Comparison of ENCODE assay signal across 7 mouse cellular contexts in the genomic region with DNA sequence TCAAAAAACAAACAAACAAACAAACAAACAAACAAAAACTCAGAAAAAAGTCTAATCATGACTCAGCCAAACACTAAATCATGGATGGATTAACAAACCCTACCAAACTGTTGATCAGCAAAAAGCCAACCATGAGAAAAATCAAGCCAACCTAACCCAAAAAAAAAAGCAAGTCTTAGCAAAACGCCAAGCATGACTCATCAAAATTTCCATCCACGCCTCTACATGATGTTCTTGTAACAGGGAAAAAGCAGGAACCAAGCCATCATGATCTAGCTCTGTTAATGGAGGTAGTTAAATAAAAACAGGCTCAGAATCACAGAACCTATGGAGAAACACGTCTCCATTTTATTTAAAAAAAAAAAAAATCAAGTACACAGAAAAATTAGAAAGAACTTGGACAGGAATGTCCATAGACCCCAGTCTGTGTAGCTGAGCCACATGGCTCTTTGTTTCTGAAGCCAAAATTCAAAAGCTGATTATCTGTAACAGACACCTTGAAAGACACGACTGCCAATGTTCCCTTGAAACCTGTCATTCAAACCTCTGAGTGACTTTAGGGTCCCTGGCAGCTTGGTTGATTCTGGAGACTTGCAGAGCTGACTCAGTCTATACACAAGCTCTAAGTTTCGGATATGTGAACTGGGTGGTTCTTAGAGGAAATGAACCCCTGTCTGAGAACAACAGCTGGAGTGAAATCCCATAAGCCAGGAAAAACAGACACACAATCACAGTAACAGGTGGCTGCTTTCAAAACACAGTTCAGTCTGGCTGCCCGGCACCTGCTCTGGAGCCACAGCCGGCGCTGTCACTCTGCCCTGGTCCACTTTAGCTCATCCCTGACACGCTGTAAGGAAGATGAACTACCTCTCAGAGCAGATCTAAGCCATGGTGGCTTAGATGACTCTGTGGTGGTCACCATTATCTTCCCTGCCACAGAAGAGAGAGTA. TPM values are rescaled to one million over a fixed set of nuclear protein-coding genes. Genes with fewer than 3 reads are reported as not detected.
DNase-seq lines count a peak whose midpoint lies in the region; ATAC-seq and TF ChIP-seq lines count a peak whose summit lies in the region.

No protein-coding gene starts in this region.

- 47% methylated on average over 9 of the region's 9 CpGs for WGBS in lung, postnatal 0 days
- WGBS in embryonic facial prominence, embryonic 10.5 days: 73% methylated on average over 9 of the region's 9 CpGs
- WGBS in limb, embryonic 13.5 days: 57% methylated on average over 9 of the region's 9 CpGs

- H3K27ac ChIP-seq in lung, postnatal 0 days (ENCODE audit: low read length): no peak overlapping the region
- H3K27ac ChIP-seq in embryonic facial prominence, embryonic 10.5 days (replicated peaks): no peak overlapping the region
- H3K27ac ChIP-seq in limb, embryonic 13.5 days: no peak overlapping the region

- peak; percentile 20 for DNase-seq in lung, postnatal 0 days (ENCODE audit: low spot score)
- no peak for DNase-seq in lung, adult 18-20 months
- peak; percentile 20 for DNase-seq in embryonic facial prominence, embryonic 10.5 days (ENCODE audit: low spot score)
- DNase-seq in ovary, postnatal 14 days (ENCODE audit: low spot score): no peak
- DNase-seq in layer of hippocampus, adult 8-10 months (ENCODE audit: low spot score in 2 of 2): no peak
- DNase-seq in testis, postnatal 10 days (ENCODE audit: low spot score): no peak

- H3K9ac ChIP-seq in lung, postnatal 0 days (replicated peaks; ENCODE audit: low read depth): no peak overlapping the region
- no peak overlapping the region for H3K9ac ChIP-seq in limb, embryonic 13.5 days

- no peak for TF ChIP-seq EP300 in lung, postnatal 0 days (IDR thresholded peaks at IDR 0.05)

- H3K4me3 ChIP-seq in lung, postnatal 0 days (ENCODE audit: low read depth, low read length): no peak overlapping the region
- H3K4me3 ChIP-seq in embryonic facial prominence, embryonic 10.5 days: no peak overlapping the region
- H3K4me3 ChIP-seq in limb, embryonic 13.5 days: no peak overlapping the region

- H3K4me1 ChIP-seq in lung, postnatal 0 days (ENCODE audit: insufficient read depth, low read depth, low read length): no peaks in the 10 kb centered on the region
- H3K4me1 ChIP-seq in embryonic facial prominence, embryonic 10.5 days: peaks cover 14% of the 10 kb centered on the region
- H3K4me1 ChIP-seq in limb, embryonic 13.5 days: 0 out of 2 replicates have a peak, but pooled peaks cover 3% of the 10 kb centered on the region

- TF ChIP-seq CTCF in lung, postnatal 0 days (IDR thresholded peaks at IDR 0.05): no peak

- ATAC-seq in lung, postnatal 0 days: peak; percentile 25; the same call in 1 of the 2 replicates
- peak; percentile 78; the same call in 1 of the 2 replicates for ATAC-seq in limb, embryonic 13.5 days (ENCODE audit: low FRiP score, low read depth)

- H3K9me3 ChIP-seq in lung, postnatal 0 days (ENCODE audit: low read length): no peaks in the 10 kb centered on the region
- H3K9me3 ChIP-seq in embryonic facial prominence, embryonic 10.5 days: no peaks in the 10 kb centered on the region
- H3K9me3 ChIP-seq in limb, embryonic 13.5 days: no peaks in the 10 kb centered on the region

- H3K36me3 ChIP-seq in lung, postnatal 0 days (ENCODE audit: insufficient read depth, low read length): no peaks in the 10 kb centered on the region
- H3K36me3 ChIP-seq in embryonic facial prominence, embryonic 10.5 days (replicated peaks): no peaks in the 10 kb centered on the region
- no peaks in the 10 kb centered on the region for H3K36me3 ChIP-seq in limb, embryonic 13.5 days

- H3K27me3 ChIP-seq in lung, postnatal 0 days (replicated peaks; ENCODE audit: insufficient read depth, low read length): no peaks in the 10 kb centered on the region
- 0 out of 2 replicates have a peak, but pooled peaks cover 7% of the 10 kb centered on the region for H3K27me3 ChIP-seq in embryonic facial prominence, embryonic 10.5 days (replicated peaks; ENCODE audit: low read depth, poor library complexity, severe bottlenecking)
- no peaks in the 10 kb centered on the region for H3K27me3 ChIP-seq in limb, embryonic 13.5 days

- H3K4me2 ChIP-seq in lung, postnatal 0 days (replicated peaks; ENCODE audit: low read depth, low read length): no peak overlapping the region
- no peak overlapping the region for H3K4me2 ChIP-seq in limb, embryonic 13.5 days (replicated peaks)

RNA-seq across cellular contexts. Expression of a gene that starts 27.0 kb away (rescaled TPM):
- polyA plus RNA-seq in lung, postnatal 0 days (2015; fragmentation: Nextera tagmentation; extraction: Ambion mirVana): 68.5 and 80.8 TPM in 2 replicates
- 168 and 182 TPM in 2 replicates for polyA plus RNA-seq in embryonic facial prominence, embryonic 10.5 days (2016; fragmentation: Nextera tagmentation; extraction: Ambion mirVana)
- polyA plus RNA-seq in limb, embryonic 13.5 days (2015; fragmentation: Nextera tagmentation; extraction: Ambion mirVana): 138 and 142 TPM in 2 replicates
- total RNA-seq in layer of hippocampus, adult 8-10 months (2022): 10 to 100 TPM; 67.1 to 69.8 (median 68.3) TPM

Comparison
In these comparisons a context has a peak if more than half of its experiments do, and no peak if none do; other contexts are left out.
1. DNase-seq: peak in lung, postnatal 0 days (single experiment) and embryonic facial prominence, embryonic 10.5 days (single experiment); none in lung, adult 18-20 months (0 of 2), ovary, postnatal 14 days (single experiment), layer of hippocampus, adult 8-10 months (0 of 2) and testis, postnatal 10 days (single experiment).